Mouse (Mus musculus) brain, embryonic 18.5 days (tissue): ENCODE results near the gene Cog5.

Source experiments
- DNase-seq: peaks from one replicate; pipeline ENCODE4 v3.0.0-alpha.2; 2012; ENCODE audit warnings: low read depth, low spot score

Gene Cog5

GRCm38 (mm10) chr12:31983238-31983637, 328.6 kb downstream of the Cog5 start:
- DNase-seq: no peak

DNA sequence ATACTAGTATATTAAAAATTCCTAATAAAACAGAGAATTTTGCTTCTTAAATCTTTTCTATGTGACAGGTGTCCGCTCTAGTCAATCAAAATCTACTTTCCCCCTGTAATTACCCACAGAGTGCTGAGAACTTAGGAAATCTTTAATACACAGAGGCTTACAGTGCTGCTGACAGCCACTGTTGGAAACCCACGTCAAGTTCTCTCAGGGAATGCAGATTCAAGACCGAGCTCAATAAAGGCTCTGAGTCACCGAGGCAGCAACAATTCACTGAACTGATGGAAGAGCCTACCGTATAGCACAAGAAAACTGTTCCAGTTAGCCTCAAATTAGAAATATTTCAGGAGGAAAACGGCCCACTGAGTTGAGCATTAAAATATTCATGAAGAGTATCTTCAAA, 329.1 kb downstream of the Cog5 start:
- no peak for DNase-seq

DNA sequence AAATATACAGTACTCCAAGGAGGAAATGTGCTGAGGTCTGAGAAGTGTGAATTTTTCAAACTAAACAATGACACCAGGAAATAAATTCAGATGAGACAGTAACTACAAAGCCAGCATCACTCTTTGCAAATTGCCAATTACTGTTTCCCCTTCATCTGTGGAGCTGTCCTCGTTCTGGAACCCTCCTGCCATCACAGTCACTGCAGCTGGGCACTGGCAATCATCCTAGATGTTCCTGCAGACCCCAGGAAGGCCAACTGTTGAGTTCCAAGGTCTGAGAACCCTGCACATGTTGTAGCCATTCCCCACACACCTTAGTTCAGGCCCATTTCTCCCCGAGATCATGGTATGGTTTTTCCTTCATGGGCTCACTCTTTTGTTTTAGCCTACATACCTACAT, 329.5 kb downstream of the Cog5 start:
- no peak for DNase-seq

DNA sequence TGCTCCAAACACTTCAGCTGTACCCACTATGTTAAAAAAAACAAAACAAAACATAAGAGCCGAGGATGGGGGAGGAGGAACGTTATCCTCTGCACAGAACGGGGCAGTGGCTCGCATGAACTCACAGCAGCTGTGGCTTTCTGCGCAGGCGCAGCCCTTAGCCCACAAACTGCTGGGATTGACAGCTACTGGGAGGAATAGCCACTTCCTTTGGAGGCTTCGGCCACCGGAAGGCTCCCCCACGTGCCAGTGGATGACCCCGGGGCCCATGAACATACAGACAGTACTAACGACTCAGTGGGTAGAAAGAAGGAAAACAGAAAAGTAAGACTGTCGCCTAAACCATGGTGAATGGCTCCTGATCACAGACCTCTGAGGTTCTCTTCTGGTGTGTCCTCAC, 330.0 kb downstream of the Cog5 start:
- no peak for DNase-seq

GRCm38 (mm10) chr12:31985738-31986137, 331.1 kb downstream of the Cog5 start:
- DNase-seq: no peak

DNA sequence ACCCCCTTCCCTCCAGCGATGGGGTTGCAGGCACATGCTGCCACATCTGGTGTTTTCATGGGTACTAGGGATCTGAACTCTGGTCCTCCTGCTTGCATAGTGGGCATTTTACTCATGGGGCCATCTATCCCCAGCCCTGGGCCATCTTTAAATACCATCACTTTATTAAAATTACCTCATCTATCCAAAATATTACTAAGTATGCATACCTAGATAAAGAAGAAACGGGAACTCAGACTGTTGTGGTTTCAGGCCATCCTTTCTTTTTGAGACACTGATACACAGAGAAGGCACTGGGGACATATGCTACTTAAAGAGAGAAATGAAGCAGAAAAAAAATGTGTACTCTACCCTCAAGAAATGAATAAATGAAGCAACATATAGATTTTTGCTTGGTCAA, 331.8 kb downstream of the Cog5 start:
- no peak for DNase-seq
